Mouse (Mus musculus) heart, embryonic 11.5 days (tissue): ENCODE measurements around the gene Slc16a8. TPM values are rescaled to one million over a fixed set of nuclear protein-coding genes. Genes with fewer than 3 reads are reported as not detected.

Source experiments
- ATAC-seq: fragments of 200-750 bp; cut with Nextera tagmentation; replicated peaks from 2 replicates; pipeline ENCODE4 v1.8.0; 2017; ENCODE audit warnings: moderate library complexity; ENCODE audit not compliant: insufficient number of reproducible peaks, low FRiP score, low TSS enrichment
- H3K27ac ChIP-seq: fragments of 300-500 bp; sonication (generic); 2 replicates; pipeline ENCODE4 v1.5.1; 2014; ENCODE audit warnings: mild to moderate bottlenecking, low read depth, low read length
- H3K27me3 ChIP-seq: fragments of 300-500 bp; sonication (generic); 2 replicates; pipeline ENCODE4 v1.6.1; 2014; ENCODE audit warnings: mild to moderate bottlenecking, low read length, mixed read lengths; ENCODE audit not compliant: control insufficient read depth, insufficient read depth
- H3K36me3 ChIP-seq: fragments of 300-500 bp; sonication (generic); 2 replicates; pipeline ENCODE4 v1.6.1; 2014; ENCODE audit warnings: mild to moderate bottlenecking, low read length, moderate library complexity, mixed read lengths; ENCODE audit not compliant: control insufficient read depth, insufficient read depth
- H3K4me1 ChIP-seq: fragments of 300-500 bp; sonication (generic); 2 replicates; pipeline ENCODE4 v1.6.1; 2014; ENCODE audit warnings: low read length; ENCODE audit not compliant: control insufficient read depth, insufficient read depth
- H3K4me2 ChIP-seq: fragments of 300-500 bp; sonication (generic); 2 replicates; pipeline ENCODE4 v1.6.1; 2014; ENCODE audit warnings: mild to moderate bottlenecking, moderate library complexity
- H3K4me3 ChIP-seq: fragments of 300-500 bp; sonication (generic); 2 replicates; pipeline ENCODE4 v1.5.1; 2014; ENCODE audit warnings: low read depth, low read length
- H3K9ac ChIP-seq: fragments of 300-500 bp; sonication (generic); 2 replicates; pipeline ENCODE4 v1.6.1; 2014; ENCODE audit warnings: mild to moderate bottlenecking, low read depth, low read length, moderate library complexity
- H3K9me3 ChIP-seq: fragments of 300-500 bp; sonication (generic); replicated peaks from 2 replicates; pipeline ENCODE4 v1.6.1; 2016; ENCODE audit warnings: low read length; ENCODE audit not compliant: control insufficient read depth
- WGBS: fragments of 180-500 bp; shearing (Covaris S2); extraction: QIAGEN DNeasy Blood & Tissue Kit; methylation state at CpG from one replicate; pipeline ENCODE4 v1.1.7; 2014; ENCODE audit not compliant: insufficient replicate concordance; 5-methylcytosine and 5-hydroxymethylcytosine counted together
- polyA plus RNA-seq: library from polyadenylated mRNA; unstranded; fragments of >200 nt; fragmentation: Nextera tagmentation; extraction: Ambion mirVana; gene quantifications from 2 replicates; pipeline ENCODE4 v1.2.1, GENCODE M21; 2014

The Slc16a8 gene
- 0.17 TPM in 1 of 2 replicates, not detected in the other for polyA plus RNA-seq

DNA sequence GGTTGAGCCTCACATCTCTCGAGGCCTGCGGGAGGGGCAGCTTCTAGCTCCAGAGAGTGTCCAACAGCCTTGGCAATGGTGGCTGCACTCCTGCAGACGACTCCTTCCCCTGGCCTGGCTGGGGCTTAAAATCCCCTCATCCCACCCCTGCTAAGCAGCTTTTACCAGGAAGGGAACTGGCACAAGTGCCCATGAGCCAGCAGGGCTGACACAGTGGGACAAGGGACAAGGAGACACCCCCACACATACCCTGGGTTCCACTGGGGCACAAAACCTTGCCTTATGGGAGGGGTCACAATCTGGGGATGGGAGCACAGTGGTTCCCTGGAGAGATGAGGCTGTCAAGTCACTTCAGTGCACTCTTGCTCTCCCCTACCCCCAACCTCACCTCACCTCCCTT lies at the start of gene Slc16a8:
Gene Slc16a8 (minus strand): TSS at position 101 of the 400 bp plus-strand sequence.
- H3K4me1 ChIP-seq, result peaks cover 11% of the 10 kb centered on the region
- no peak within 1 kb of the TSS for H3K4me2 ChIP-seq
- H3K36me3 ChIP-seq, result no peaks in the 10 kb centered on the region
- WGBS, result 27% methylated on average over 3 of the region's 3 CpGs
- peaks cover 64% of the 10 kb centered on the region for H3K27me3 ChIP-seq
- H3K9me3 ChIP-seq, result no peaks in the 10 kb centered on the region
- no peak for ATAC-seq
- H3K9ac ChIP-seq, result no peak within 1 kb of the TSS
- no peak within 1 kb of the TSS for H3K4me3 ChIP-seq
- no peak within 1 kb of the TSS for H3K27ac ChIP-seq

GRCm38 (mm10) chr15:79303725-79304124 lies 49.2 kb upstream of the Slc16a8 start:
- ATAC-seq, result no peak
- no peaks in the 10 kb centered on the region for H3K4me1 ChIP-seq
- WGBS, result 80% methylated on average over 8 of the region's 8 CpGs
- no peak overlapping the region for H3K27ac ChIP-seq
- H3K4me2 ChIP-seq, result no peak overlapping the region
- no peak overlapping the region for H3K4me3 ChIP-seq
- no peak overlapping the region for H3K9ac ChIP-seq
- peaks cover 2% of the 10 kb centered on the region; the same call in 1 of the 2 replicates for H3K36me3 ChIP-seq
- H3K27me3 ChIP-seq, result no peaks in the 10 kb centered on the region
- no peaks in the 10 kb centered on the region for H3K9me3 ChIP-seq

- no peak overlapping the region for H3K4me3 ChIP-seq
- H3K27ac ChIP-seq, result no peak overlapping the region
- H3K27me3 ChIP-seq, result no peaks in the 10 kb centered on the region
- no peak overlapping the region for H3K4me2 ChIP-seq
- H3K4me1 ChIP-seq, result no peaks in the 10 kb centered on the region
- ATAC-seq, result no peak
- no peak overlapping the region for H3K9ac ChIP-seq
- 0 out of 2 replicates have a peak, but pooled peaks cover 2% of the 10 kb centered on the region for H3K36me3 ChIP-seq
- no peaks in the 10 kb centered on the region for H3K9me3 ChIP-seq
- 71% methylated on average over 2 of the region's 2 CpGs for WGBS
Measured at GRCm38 (mm10) chr15:79299563-79300155, 45.1 kb upstream of the Slc16a8 start.

DNA sequence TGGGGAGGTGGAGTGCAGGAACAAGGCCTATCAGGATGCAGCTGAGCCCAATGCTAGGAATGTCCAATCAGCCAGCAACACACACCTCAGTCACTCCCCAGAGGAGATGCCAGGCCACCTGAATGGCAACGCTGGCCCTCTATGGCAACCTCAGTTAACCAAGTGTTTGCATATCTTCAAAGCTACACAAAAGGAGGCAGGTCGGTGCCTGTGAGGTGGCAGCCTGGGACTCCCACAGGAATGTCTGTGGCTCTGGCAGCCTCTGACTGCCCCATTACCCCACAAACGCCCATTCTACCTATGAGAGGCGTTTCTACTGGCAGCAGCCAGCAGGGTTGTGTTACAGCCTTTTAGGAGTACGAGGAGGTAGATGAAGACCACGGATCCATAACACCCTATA lies 44.0 kb upstream of the Slc16a8 start:
- no peaks in the 10 kb centered on the region for H3K4me1 ChIP-seq
- no peak overlapping the region for H3K4me3 ChIP-seq
- 0 out of 2 replicates have a peak, but pooled peaks cover 2% of the 10 kb centered on the region for H3K36me3 ChIP-seq
- H3K27ac ChIP-seq, result no peak overlapping the region
- H3K9ac ChIP-seq, result no peak overlapping the region
- H3K9me3 ChIP-seq, result no peaks in the 10 kb centered on the region
- ATAC-seq, result no peak
- H3K4me2 ChIP-seq, result no peak overlapping the region
- 86% methylated on average over 6 of the region's 6 CpGs for WGBS
- H3K27me3 ChIP-seq, result no peaks in the 10 kb centered on the region

- Histone ChIP-seq H3K36me3 (no peaks in the 10 kb centered on the region), H3K4me3 (no peak overlapping the region), H3K4me2 (no peak overlapping the region), H3K4me1 (no peaks in the 10 kb centered on the region), H3K27ac (no peak overlapping the region), H3K27me3 (no peaks in the 10 kb centered on the region), H3K9ac (no peak overlapping the region), H3K9me3 (no peaks in the 10 kb centered on the region)
- ATAC-seq, result no peak
- 86% methylated on average over 9 of the region's 9 CpGs for WGBS
Measured at GRCm38 (mm10) chr15:79292779-79293178, 38.2 kb upstream of the Slc16a8 start.

DNA sequence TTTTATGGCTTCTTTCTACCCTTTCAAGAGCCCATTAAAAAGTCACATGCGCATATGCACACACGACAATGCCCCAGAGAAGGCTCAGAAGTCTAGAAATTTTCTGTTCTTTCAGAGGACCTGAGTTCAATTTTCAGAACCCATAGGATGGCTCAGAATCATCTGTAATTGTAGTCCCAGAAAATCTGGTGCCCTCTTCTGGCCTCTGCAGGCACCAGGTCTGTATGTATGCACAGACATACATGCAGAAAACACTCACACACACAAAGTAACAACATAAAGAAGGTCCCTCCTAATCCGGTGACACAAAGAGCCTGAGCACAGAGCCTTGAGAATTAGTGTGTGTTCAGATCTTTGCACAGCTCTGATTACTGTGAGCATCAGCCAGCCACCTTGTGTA lies 35.8 kb upstream of the Slc16a8 start:
- Histone ChIP-seq H3K4me2 (no peak overlapping the region), H3K4me3 (no peak overlapping the region), H3K4me1 (no peaks in the 10 kb centered on the region), H3K27ac (no peak overlapping the region), H3K27me3 (no peaks in the 10 kb centered on the region), H3K9me3 (no peaks in the 10 kb centered on the region), H3K36me3 (no peaks in the 10 kb centered on the region), H3K9ac (no peak overlapping the region)
- WGBS, result 82% methylated on average over 3 of the region's 3 CpGs
- ATAC-seq, result no peak

GRCm38 (mm10) chr15:79289441-79289840 lies 34.9 kb upstream of the Slc16a8 start:
- H3K36me3 ChIP-seq, result no peaks in the 10 kb centered on the region
- H3K27me3 ChIP-seq, result no peaks in the 10 kb centered on the region
- H3K4me3 ChIP-seq, result no peak overlapping the region
- H3K4me2 ChIP-seq, result no peak overlapping the region
- no peaks in the 10 kb centered on the region for H3K9me3 ChIP-seq
- H3K4me1 ChIP-seq, result no peaks in the 10 kb centered on the region
- no peak for ATAC-seq
- H3K27ac ChIP-seq, result no peak overlapping the region
- 80% methylated on average over 12 of the region's 12 CpGs for WGBS
- no peak overlapping the region for H3K9ac ChIP-seq

DNA sequence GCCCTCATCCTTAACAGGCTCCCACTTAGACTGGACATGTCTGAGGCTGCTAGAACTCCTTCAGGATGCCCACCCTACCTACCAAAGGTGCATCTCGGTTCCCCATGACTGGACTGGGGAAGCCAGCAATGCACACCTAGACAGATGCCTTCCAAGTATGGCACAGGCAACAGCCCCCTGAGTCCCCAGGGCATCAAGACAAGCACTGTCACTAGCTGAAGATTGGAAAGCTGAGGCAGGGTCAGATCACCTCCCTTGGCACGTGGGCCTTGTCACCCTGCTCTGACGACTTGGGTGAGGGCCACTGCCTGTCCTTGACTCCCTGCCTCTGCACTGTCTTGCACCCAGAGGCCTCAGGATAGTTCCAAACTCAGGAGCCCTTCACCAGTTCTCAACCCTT lies 33.8 kb upstream of the Slc16a8 start:
- Histone ChIP-seq H3K4me3 (no peak overlapping the region), H3K27ac (no peak overlapping the region), H3K9ac (no peak overlapping the region), H3K27me3 (no peaks in the 10 kb centered on the region), H3K4me1 (no peaks in the 10 kb centered on the region), H3K9me3 (no peaks in the 10 kb centered on the region), H3K4me2 (no peak overlapping the region), H3K36me3 (no peaks in the 10 kb centered on the region)
- ATAC-seq, result no peak
- whole genome bisulfite sequencing, result 75% methylated on average over 3 of the region's 3 CpGs

DNA sequence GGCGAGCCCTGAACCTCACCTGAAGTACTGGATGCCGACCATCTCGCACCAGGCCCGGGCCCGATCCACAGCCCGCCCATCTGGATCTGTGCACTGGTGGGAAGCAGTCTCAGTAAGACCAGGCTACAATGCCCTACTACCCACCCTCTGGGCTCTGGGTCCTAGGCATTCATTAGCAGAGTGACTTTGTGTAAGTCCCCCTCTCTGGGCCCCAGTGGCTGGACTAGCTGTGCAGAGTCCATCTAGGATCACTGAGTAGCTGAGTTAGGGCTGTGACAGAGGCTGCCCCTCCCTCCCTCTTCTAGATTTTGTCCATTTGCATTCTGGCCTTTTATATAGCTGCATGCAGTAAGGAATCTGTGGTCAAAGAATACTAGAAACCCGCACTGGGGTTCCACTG lies 32.5 kb upstream of the Slc16a8 start:
- no peak for ATAC-seq
- no peaks in the 10 kb centered on the region for H3K4me1 ChIP-seq
- H3K9ac ChIP-seq, result no peak overlapping the region
- no peak overlapping the region for H3K4me2 ChIP-seq
- no peaks in the 10 kb centered on the region for H3K36me3 ChIP-seq
- 92% methylated on average over 7 of the region's 7 CpGs for WGBS
- no peaks in the 10 kb centered on the region for H3K9me3 ChIP-seq
- H3K27ac ChIP-seq, result no peak overlapping the region
- H3K4me3 ChIP-seq, result no peak overlapping the region
- no peaks in the 10 kb centered on the region for H3K27me3 ChIP-seq
